Mouse (Mus musculus) kidney, postnatal 4 days (tissue): ENCODE measurements around the gene Prkaa1.
A peak's percentile ranks its signal among the peaks of the same experiment; 100 is the strongest.

Experiments used
- DNase-seq, 2 experiments: peaks; one replicate each; pipeline ENCODE4 v3.0.0; 2021; ENCODE audit warnings: mixed read lengths in 2 of 2

The Prkaa1 gene

DNA sequence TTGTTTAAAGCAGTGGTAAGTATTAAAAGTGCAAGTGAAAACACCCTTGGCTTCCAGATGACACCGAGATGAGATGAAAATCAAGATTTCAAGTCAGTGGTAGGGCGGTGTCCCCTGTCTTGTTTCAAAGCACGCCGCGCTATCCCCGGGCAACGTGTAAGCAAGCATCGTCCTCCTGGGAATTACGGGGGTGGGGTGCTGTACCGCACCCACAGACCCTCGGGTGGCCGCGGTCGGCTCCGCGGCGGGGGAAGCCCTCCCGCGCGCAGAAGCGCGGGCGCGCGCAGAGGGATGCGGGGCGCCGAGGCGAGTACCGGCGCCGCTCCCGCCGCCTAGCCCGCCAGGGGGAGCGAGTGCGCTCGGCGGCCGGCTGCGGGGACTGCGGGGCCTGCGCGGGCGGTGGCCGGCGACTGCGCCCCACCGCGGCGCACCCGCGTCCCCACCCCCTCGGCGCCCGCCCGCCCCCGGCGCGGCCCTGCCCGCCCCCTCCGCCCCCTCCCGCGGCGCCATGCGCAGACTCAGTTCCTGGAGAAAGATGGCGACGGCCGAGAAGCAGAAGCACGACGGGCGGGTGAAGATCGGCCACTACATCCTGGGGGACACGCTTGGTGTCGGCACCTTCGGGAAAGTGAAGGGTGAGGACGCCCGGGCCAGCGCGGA, at the start of gene Prkaa1:
Gene Prkaa1, plus strand, starts transcription at position 501 of the 660 bp plus-strand sequence.
- DNase-seq = peak; percentile 83 to 90

DNA sequence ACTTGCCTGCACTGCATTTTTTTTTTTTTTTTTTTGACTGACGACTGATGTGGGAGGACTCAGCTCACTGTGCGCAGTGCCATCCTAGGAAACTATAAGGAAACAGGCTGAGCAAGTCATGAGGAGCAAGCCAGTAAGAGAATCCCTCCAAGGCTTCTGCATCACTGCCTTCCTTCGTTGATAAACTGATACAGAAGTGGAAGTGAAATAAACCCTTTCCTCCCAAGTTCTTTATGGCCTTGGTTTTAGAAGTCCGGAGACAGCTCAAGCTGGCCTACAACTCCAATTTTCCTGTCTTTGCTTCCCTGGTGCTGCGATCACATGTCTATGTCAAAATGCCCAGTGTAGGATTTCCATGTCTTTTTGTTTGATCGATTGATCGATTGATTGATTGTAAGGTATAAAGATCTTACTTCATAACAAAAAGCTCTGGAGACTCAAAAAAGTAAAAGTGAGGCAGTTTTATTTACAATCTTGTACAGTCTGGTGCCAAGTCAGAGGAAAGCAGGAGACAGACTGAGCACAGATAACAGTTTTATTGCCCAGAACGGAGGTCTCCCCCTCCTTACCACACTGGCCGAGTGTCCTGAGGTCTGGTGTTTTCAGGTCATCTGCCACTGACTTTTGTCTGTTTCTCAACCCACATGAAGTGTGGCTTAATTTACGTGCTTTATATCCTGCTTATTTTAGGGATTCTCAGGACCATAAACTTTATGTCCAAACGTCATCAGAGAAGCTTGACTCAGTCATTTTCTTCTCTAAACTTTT, 47.9 kb upstream of the Prkaa1 start:
- DNase-seq = no peak

DNA sequence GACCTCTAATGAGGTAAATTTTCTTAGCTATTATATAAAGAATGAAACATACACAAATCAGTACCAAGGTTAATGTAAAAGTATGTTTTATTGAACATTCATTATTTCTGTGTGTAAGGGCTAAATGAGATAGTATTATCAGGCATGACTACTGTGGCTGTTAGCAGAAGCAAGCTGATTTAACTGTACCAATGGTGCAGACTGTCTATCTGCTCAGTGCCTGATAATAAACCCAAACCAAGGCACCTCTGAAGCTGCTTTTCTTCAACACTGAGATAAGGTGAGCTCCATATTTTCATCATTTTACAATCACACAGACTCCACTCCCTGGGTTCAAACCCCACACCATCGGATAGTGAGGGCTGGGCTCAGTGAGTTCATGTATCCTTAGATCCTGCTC, 46.3 kb upstream of the Prkaa1 start:
- DNase-seq = no peak

DNA sequence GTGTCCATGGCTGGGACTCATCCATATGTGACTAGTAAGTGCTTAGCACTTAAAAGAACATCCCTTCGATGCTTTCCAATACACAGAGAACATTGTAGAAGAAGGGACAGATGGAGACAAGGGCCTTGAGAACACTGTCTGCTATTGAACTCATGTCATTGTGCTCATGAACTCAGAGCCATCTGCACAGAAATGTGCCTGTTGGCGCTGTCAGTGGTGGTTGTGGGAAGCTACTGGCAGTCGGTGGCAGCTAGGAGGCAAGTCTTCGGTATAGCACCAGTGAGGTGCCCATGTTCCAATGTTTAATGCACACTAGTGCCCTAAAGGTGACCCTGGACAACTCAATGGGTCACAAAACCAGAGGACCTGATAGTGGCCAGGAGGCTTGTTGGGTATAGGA, 41.3 kb upstream of the Prkaa1 start:
- DNase-seq = no peak

DNA sequence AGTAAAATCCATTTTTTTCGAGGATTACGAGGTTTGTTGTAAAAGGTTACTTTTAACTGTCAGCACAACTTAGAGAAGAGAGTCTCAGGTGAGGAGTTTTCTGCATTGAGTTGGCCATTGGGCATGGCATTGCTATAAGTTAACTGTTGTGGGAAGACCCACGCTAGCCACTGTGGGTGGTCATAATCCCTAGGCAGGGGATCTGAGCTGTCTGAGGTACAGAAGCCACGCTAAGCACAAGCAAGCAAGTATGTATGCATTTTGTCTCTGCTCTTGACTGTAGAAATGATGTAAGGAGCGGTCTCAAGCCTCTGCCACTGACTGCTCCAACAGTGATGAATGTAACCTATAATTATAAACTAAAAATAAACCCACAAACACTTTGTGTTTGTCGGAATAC, 37.8 kb upstream of the Prkaa1 start:
- DNase-seq = no peak

DNA sequence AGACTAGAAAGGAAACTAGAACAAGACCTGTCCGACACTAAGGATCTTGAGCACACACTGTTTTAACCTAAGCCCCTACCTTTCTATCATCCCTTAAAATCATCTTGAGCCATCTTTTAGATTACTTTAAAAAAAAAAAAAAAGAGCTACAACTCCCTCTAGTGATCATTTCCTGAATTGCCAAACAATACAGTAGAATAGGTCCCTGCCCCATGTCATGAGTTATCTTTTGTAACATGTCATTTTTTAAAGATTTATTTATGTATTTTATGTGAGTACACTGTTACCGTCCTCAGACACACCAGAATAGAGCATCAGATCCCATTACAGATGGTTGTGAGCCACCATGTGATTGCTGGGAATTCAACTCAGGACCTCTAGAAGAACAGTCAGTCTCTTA, 37.4 kb upstream of the Prkaa1 start:
- DNase-seq = no peak

DNA sequence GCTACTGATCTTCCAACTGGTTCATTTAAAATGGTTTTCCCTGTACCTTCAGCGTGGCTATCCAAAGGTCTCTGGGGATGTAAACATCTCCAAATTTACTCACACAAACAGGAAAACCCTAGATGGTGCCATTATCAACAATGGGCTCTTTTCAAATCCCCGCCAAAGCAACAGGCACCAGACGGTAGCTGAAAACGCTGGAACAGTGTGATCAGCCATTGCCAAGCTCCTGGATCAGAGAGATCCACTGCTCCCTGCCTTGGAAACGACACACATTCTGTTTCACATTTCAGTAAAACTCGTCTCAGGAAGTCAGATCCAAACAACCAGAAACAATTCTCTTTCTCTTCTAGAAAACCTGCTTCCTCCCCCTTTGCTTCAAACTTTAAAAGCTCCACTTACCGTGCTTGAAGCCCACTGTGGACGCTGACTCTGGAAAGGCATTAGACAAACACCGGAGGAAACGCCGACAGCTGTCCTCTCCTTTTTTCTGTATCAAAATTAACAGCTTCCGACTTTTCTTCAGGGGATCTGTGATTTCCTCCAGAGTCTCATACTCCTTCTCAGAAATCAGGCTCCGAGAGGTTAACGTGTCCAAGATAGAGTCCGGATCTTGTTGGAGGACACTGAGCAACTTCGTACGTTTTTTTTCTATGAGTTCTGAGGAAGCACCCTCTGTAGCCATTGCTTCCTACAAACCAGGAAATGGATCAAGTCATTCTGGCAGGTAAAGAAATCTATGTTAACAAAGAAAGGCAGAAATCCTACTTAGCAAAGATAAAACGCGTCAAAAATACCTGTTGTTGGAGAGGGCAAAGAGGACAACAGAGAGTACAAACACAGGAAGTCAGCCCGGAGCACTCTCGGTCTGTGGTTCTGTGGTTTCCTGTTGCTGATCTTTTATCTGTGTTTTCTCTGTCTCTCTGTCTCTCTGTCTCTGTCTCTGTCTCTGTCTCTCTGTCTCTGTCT, 35.7 kb upstream of the Prkaa1 start, which contains the start of gene Card6:
Gene Card6, minus strand, starts transcription at position 854 of the 969 bp plus-strand sequence.
- peak; percentile 19 to 37 for DNase-seq

DNA sequence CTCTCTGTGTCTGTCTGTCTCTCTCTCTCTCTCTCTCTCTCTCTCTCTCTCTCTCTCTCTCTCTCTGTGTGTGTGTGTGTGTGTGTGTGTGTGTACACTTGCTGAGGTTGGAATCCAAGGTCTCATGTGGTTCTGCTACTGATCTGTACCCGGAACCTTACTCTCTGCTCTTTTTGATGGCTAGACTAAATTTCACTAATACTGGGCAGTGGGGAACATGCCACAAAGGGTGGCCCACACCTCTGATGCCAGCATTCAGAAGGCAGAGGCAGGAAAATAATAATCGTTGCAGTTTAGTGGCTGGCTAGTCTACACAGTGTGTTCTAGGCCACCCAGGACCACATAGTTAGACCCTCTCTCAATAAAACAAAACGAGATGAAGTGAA, 35.0 kb upstream of the Prkaa1 start:
- DNase-seq = no peak

DNA sequence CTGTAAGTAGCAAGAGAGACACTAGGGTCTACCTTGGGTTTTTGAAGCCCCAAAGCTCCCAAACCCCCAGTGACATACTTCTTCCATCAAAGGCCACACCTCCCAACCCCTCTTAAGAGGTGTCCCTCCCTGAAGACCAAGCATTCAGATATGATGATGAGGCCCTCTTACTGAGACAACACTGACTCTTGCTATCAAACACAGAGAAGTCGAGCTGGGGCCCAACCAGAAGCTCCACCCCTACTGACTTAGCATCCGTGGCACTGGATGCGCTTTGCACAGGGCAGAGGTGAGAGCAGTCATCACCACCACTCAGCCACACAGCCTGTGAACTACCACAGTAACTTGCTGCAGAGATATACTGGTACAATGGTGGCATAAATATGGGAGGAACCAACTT, 31.0 kb upstream of the Prkaa1 start:
- DNase-seq = no peak

DNA sequence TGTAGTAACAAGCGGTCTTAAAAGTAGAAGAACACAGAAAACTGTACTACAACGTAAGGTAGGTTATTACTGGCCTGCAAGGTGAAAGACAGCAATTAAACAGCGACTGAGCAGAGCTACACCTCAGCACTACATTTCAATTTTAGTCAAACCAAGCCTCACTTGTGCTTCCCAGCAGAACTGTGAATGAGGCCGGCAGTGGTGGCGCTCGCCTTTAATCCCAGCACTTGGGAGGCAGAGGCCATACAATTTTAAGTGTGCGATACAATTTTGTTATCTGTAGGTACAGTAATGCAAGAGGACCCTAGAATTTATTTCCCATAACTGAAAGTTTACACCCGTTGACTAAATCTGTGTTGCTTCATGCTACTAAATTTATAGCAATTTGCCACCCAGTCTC, 28.5 kb upstream of the Prkaa1 start:
- DNase-seq = peak in 1 of 2 experiments; percentile 14

DNA sequence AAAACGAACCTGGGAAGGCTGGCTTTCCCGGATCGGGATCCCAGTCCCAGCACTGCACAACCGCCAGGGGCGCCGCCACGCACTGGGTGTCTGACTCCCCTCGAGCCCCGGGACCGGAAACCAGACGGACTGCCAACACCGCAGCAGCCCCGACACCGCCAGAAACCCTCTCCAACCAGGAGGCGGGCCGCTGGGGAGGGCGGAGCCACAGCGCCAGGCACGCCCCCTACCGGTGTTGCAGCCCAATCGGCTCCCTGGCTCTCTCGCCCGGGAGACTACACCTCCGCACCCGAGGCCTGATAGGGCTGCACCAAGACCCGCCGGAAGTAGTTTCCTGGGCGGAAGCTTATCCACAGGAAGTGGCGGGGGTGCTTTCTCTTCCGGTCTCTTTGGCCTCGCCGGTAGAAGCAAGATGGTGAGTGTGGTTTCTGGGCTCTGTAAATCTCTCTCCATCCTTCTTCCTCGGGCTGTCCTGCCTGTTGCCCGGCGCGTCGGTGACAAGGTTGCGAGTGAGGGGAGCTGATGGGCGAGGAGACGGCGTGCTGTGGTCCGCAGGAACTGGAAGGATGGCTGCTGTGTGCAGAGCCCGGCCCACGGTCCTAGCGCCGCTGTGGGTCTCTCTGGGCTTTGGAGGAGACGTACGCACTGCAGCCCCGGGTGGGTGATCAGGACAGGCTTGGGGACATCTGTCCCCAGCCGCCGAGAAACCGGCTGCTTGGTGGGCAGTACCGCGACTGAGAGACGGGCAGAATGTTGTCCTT, 27.2 kb upstream of the Prkaa1 start, which contains the start of gene Rpl37:
Gene Rpl37, plus strand, starts transcription at position 376 of the 761 bp plus-strand sequence.
- peak; percentile 99 for DNase-seq

DNA sequence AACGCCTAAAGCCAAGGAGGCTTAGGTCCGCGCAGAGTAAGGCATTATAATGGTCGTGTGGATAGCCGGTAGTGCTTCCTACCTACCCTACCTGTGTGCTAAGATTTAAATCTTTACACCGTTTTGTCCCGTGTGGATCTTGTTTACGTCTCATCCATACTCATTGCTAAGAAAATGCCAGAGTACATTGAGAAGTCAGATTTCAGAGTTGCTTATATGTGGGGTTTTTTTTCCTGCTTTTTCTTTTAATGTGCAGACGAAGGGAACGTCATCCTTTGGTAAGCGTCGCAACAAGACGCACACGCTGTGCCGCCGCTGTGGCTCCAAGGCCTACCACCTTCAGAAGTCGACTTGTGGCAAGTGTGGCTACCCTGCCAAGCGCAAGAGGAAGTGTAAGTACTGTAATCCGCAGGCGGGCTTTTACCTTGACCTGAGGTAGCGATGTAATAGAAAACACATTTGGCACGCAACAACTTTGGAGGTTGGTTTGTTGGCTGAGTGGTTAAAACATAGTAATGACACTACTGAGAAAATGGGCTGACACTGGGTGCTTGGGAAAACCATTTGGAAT, 26.5 kb upstream of the Prkaa1 start:
- peak in 1 of 2 experiments; percentile 33 for DNase-seq

DNA sequence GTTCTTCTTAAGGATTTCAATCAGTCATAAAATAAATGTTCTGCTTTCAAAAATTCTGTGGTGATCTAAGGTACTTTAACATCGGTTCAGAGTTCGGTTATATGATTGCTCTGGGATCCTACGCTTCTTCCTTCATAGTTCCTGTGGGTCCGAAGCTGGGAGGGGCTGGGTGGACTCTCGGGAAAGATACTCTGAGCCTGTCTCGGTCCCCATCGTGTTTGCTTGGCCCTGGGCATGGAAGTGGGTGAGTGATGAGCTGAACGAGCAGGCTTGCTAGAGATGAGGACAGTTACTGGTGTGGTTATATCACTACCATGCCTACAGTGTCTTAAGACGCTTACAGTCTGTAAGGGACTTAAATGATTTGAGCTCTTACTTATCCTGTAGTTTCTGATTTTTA, 25.0 kb upstream of the Prkaa1 start:
- DNase-seq = no peak

DNA sequence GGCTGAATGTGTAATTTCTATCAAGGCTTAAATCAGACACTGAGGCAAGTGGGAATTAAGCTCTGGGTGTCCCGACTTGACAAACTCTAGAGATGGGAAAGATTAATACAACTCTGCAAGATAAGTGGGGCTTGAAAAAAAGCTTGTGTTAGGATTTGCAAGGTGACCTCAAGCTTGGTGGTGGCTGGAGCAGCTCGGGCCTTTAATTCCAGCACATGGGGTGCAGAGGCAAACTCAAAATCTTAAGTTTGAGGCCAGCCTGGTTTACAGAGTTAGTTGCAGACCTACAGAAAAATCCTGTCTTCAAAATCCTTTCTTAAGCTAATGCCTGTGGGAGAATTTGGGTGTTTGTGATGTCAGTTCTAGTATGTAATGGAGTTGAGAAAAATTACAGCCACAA, 24.5 kb upstream of the Prkaa1 start:
- DNase-seq = no peak

DNA sequence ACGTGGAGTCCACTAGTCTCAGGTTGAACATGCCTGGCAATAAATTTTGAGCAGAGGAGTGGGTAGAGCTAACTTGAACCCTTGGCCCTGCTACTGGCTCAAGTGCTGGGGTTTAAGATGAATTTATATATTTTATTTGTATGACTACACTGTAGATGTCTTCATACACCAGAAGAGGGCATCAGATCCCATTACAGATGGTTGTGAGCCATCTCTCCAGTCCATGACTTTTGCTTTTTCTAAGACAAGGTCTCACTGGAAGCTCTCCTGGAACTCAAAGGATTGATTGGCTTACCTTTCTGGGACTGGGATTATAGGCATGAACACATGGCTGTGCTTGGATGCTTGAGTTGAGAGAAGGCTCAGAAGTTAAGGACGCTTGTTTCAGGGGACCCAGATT, 24.0 kb upstream of the Prkaa1 start:
- no peak for DNase-seq

DNA sequence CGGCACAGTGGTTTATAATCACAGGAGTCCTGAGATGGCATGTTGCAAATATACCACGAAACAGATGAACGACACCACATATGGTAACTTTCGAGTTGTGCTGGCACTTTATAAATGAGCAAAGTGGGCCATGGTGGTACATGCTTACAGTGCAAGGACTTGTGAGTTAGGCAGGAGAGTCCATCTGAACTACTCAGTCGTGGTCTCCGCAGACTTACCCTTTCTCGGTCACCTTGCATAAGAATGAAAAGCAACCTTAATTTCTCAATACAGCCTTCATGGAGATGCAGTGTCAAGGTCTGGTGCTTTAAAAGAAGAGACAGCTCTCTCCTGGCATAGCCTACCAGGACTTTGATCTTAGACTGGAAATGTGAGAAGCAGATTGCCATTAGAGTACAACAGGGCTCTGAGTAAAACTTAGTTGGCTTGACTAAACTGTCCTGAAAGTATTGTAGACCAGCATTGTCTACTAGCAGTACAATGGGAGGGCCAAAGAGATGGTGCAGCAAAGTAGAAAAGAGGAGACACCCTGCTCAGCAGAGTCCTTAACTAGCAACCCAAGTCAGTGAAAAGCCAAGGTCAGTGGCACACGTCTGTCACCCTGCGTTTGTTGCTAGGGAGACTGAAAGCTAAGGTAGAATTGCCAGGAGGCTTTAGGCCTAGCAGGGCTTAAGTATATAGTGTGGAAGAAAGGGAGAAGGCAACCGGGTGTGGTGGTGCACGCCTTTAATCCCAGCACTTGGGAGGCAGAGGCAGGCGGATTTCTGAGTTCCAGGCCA, 21.9 kb upstream of the Prkaa1 start:
- DNase-seq = no peak

DNA sequence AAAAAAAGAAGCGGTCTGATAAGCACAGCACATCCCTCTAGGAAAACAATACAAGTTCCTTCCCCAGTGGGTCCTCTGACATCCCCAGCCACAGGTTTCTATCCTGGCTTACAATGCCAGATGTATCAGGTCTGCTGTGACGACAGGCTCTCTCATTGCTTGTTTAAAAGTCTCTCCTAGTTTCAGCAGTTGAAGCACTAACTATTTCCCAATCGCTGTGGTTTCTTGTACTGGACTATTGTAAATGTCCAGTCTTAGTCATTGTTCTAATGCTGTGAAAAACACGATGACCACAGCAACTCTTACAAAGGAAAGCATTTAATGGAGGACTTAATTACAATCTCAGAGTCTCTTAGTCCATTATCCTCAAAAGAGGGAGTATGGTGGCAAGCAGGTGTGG, 17.2 kb upstream of the Prkaa1 start:
- no peak for DNase-seq

DNA sequence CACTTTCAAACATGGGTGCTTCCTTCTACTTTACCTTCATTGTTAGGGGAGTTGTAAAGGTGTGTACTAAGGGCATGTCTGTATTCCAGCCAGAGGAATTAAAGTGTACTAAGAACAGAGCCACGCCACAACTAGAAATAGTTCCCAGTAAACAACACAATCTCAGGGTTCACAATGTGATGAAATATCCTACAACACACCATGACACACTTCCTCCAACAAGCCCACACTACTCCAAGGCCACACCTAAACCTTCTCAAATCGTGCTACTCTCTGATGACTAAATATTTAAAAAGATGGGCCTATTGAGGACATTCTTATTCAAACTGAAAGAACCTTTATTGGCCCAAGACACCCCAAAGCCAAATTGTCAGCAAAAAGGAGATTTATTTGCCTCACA, 16.2 kb upstream of the Prkaa1 start:
- DNase-seq = no peak

DNA sequence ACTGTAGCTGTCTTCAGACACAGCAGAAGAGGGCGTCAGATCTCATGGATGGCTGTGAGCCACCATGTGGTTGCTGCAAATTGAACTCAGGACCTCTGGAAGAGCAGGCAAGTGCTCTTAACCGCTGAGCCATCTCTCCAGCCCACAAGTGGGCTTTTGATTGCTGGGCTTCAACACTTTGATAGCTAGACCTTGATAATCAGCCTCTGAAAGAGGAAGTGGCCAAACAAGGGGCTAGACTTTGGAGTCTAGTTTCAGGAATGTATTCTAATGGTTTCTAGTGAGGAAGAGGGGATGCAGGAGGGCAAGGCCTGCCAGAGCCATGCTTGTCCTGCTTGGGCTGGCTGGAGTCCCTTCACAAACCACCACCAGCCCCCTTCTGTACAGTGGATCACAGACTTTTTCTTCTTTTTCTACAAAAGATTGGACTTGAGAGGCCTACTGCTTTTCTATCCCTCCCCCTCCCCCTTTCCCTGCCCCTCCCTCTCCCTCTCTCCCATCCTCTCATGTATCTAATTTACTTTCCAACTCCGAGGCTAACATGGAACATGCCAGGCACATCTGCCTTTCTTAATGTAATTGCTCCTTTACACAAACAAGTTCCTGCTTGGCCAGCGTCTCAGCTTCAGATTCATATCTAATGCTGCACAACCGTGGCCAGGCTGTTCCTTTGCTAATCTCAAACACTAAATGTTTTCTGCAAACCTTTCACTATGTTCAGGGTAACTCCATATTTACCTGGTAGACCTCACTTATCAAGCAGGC, 15.3 kb upstream of the Prkaa1 start:
- no peak for DNase-seq

DNA sequence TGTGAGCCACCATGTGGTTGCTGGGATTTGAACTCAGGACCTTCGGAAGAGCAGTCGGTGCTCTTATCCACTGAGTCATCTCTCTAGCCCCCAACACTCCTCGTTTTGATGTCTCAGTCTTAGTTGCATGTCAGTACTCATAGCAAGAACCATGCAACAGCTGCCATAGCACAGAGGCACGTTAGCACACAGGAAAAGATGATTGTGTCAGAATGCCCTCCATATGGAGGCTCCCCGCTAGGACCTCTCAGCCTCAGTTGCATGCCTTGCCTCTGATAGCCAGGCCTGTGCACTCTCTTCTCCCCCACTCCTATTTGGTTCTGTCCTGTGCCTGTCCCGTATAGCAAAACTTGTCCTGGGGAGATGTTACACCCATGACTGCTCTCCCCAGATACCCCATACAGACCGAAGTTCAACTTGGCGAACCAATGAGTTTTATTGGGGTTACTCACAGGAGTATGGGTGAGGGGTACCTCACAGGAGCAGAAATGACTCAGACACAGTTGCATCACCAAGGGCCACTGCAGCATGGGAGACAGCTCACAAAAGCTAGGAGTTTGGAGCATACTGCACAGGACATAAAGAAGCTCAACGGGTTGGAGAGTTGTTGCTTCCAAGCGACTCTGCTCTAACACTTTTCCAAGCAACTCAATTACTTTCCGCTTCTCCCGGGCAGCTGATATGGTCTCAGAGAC, 14.4 kb upstream of the Prkaa1 start:
- DNase-seq = no peak
